ENCODE assay signal across 21 mouse cellular contexts in genomic region chr16:28915362-28915761, GRCm38 (mm10). TPM values are rescaled to one million over a fixed set of nuclear protein-coding genes. Genes with fewer than 3 reads are reported as not detected.
"Had no signal": no experiment of that assay in that cellular context is flagged by ENCODE, and none has a peak within 500 bp of the region (broad histone marks: within the 10 kb centered on the region; RNA-seq: fewer than 3 reads in every experiment).

No protein-coding gene starts in this region.

- H3K4me2 ChIP-seq: lung, embryonic 14.5 days; midbrain, embryonic 13.5 days; midbrain, embryonic 15.5 days; neural tube, embryonic 13.5 days; neural tube, embryonic 15.5 days; stomach, embryonic 15.5 days had no signal

- ATAC-seq: midbrain, embryonic 13.5 days; midbrain, embryonic 15.5 days had no signal

- DNase-seq: lung, adult 18-20 months; lung, postnatal 4 days; retina, postnatal 1 day; right cerebral cortex, adult 18-20 months; right cerebral cortex, postnatal 25 days; right cerebral cortex, postnatal 4 days; spleen, adult 18-20 months; thymus, adult 2 months; thymus, postnatal 25 days; thymus, postnatal 4 days had no signal

- H3K4me1 ChIP-seq: midbrain, embryonic 15.5 days had no signal

- H3K27me3 ChIP-seq: midbrain, embryonic 13.5 days; midbrain, embryonic 15.5 days; neural tube, embryonic 13.5 days; neural tube, embryonic 15.5 days; stomach, embryonic 15.5 days had no signal

- H3K9me3 ChIP-seq: midbrain, embryonic 10.5 days; midbrain, embryonic 13.5 days; midbrain, embryonic 15.5 days; neural tube, embryonic 13.5 days; neural tube, embryonic 15.5 days; stomach, embryonic 15.5 days had no signal

- H3K9ac ChIP-seq: lung, embryonic 14.5 days; midbrain, embryonic 13.5 days; midbrain, embryonic 15.5 days; neural tube, embryonic 13.5 days; neural tube, embryonic 15.5 days; stomach, embryonic 15.5 days had no signal

- H3K27ac ChIP-seq: midbrain, embryonic 10.5 days; midbrain, embryonic 13.5 days; midbrain, embryonic 15.5 days; neural tube, embryonic 13.5 days; neural tube, embryonic 15.5 days; stomach, embryonic 15.5 days; stomach, postnatal 0 days had no signal

- H3K36me3 ChIP-seq: midbrain, embryonic 10.5 days; midbrain, embryonic 13.5 days; midbrain, embryonic 15.5 days; neural tube, embryonic 13.5 days; neural tube, embryonic 15.5 days; stomach, embryonic 15.5 days had no signal

- H3K4me3 ChIP-seq: midbrain, embryonic 10.5 days; midbrain, embryonic 13.5 days; midbrain, embryonic 15.5 days; myocyte; neural tube, embryonic 13.5 days; neural tube, embryonic 15.5 days; stomach, embryonic 15.5 days had no signal

RNA-seq across cellular contexts. Expression of gene Mb21d2, which starts 14.1 kb away (rescaled TPM):
- total RNA-seq: megakaryocyte, adult 5-6 weeks; megakaryocyte-erythroid progenitor cell, adult 5-6 weeks had no signal
